Mouse (Mus musculus) megakaryocyte, adult 5-6 weeks (primary cell): ENCODE data around the gene Lgi1. TPM values are rescaled to one million over a fixed set of nuclear protein-coding genes. Genes with fewer than 3 reads are reported as not detected.
A peak's percentile ranks its signal among the peaks of the same experiment; 100 is the strongest.

Source experiments
- ATAC-seq: 2 replicates; pipeline ENCODE4 v1.8.0; 2016; ENCODE audit warnings: mild to moderate bottlenecking, inconsistent platforms; ENCODE audit not compliant: poor library complexity, severe bottlenecking
- total RNA-seq, 2 experiments: library from RNA; stranded (forward) in 1 of 2; stranded (reverse) in 1 of 2; fragments of 153-499, 151-499 nt in 1 of 2; fragments of 221-1000, 200-1000 nt in 1 of 2; gene quantifications; 2 replicates each; pipeline versions ENCODE4 v1.2.3 to v1.2.4; 2015 to 2017

The Lgi1 gene
- total RNA-seq, 2 experiments from 2014 or later = not detected

GRCm38 (mm10) chr19:38324147-38325028, 60.1 kb downstream of the Lgi1 start:
- no peak for ATAC-seq

- ATAC-seq = no peak
Measured at GRCm38 (mm10) chr19:38325029-38325398, 60.7 kb downstream of the Lgi1 start.

GRCm38 (mm10) chr19:38325854-38326253, 61.5 kb downstream of the Lgi1 start:
- ATAC-seq = no peak

- ATAC-seq = no peak
Measured at GRCm38 (mm10) chr19:38327002-38327401, 62.7 kb downstream of the Lgi1 start.

- no peak for ATAC-seq
Measured at GRCm38 (mm10) chr19:38328010-38328409, 63.7 kb downstream of the Lgi1 start.

- no peak for ATAC-seq
Measured at GRCm38 (mm10) chr19:38329257-38329656, 64.9 kb downstream of the Lgi1 start.

- ATAC-seq = no peak
Measured at GRCm38 (mm10) chr19:38331072-38331471, 66.7 kb downstream of the Lgi1 start.

- no peak for ATAC-seq
Measured at GRCm38 (mm10) chr19:38332245-38332644, 67.9 kb downstream of the Lgi1 start.

GRCm38 (mm10) chr19:38332820-38333219, 68.5 kb downstream of the Lgi1 start:
- no peak for ATAC-seq

- no peak for ATAC-seq
Measured at GRCm38 (mm10) chr19:38336553-38336952, 72.2 kb downstream of the Lgi1 start.

GRCm38 (mm10) chr19:38337332-38337731, 73.0 kb downstream of the Lgi1 start:
- ATAC-seq = no peak

GRCm38 (mm10) chr19:38339734-38340133, 75.4 kb downstream of the Lgi1 start:
- no peak for ATAC-seq

GRCm38 (mm10) chr19:38343246-38343645, 78.9 kb downstream of the Lgi1 start:
- ATAC-seq = no peak

GRCm38 (mm10) chr19:38348271-38349012, 84.1 kb downstream of the Lgi1 start:
- no peak for ATAC-seq

GRCm38 (mm10) chr19:38349013-38349341, 84.6 kb downstream of the Lgi1 start:
- no peak for ATAC-seq

GRCm38 (mm10) chr19:38351202-38351601, 86.9 kb downstream of the Lgi1 start:
- no peak for ATAC-seq

GRCm38 (mm10) chr19:38351728-38352127, 87.4 kb downstream of the Lgi1 start:
- no peak for ATAC-seq

- ATAC-seq = peak; percentile 52; the same call in 1 of the 2 replicates
Measured at GRCm38 (mm10) chr19:38352495-38353130, 88.3 kb downstream of the Lgi1 start.

GRCm38 (mm10) chr19:38354279-38354678, 89.9 kb downstream of the Lgi1 start:
- ATAC-seq = no peak

- ATAC-seq = no peak
Measured at GRCm38 (mm10) chr19:38354819-38355360, 90.6 kb downstream of the Lgi1 start.

- no peak for ATAC-seq
Measured at GRCm38 (mm10) chr19:38356211-38356828, 92.0 kb downstream of the Lgi1 start.
